Mouse (Mus musculus) small intestine, adult 2 months (tissue): Measurements from ENCODE around the gene Gan.

Experiments
- CTCF ChIP-seq: fragments of 200-500 bp; IDR thresholded peaks from 2 replicates; pipeline ENCODE4 v1.5.1; 2012; ENCODE audit warnings: low read depth, mild to moderate bottlenecking, control low read depth, inconsistent platforms, low read length, moderate library complexity, mixed read lengths; ENCODE audit not compliant: insufficient replicate concordance, insufficient read length; ENCODE audit errors: extremely low read depth
- POLR2A ChIP-seq: fragments of 200-500 bp; IDR thresholded peaks from 2 replicates; pipeline ENCODE4 v1.6.1; 2012; ENCODE audit warnings: low read depth, mild to moderate bottlenecking, control low read depth, inconsistent platforms, low read length, moderate library complexity

- no peak for TF ChIP-seq POLR2A
- TF ChIP-seq CTCF = no peak
These were observed 41.4 kb upstream of the Gan start for GRCm38 (mm10) chr8:117116534-117116933.
